Mouse (Mus musculus) small intestine, adult 2 months (tissue): ENCODE results near the gene Pacrg. TPM values are rescaled to one million over a fixed set of nuclear protein-coding genes. Genes with fewer than 3 reads are reported as not detected.

Source experiments
- H3K27ac ChIP-seq: fragments of 200-500 bp; 2 replicates; pipeline ENCODE4 v1.5.1; 2012; ENCODE audit warnings: low read depth, low read length, control low read depth, inconsistent platforms; ENCODE audit not compliant: insufficient read depth
- H3K27me3 ChIP-seq: fragments of 200-500 bp; 2 replicates; pipeline ENCODE4 v1.6.1; 2012; ENCODE audit warnings: mild to moderate bottlenecking, moderate library complexity, low read length, inconsistent platforms; ENCODE audit not compliant: control insufficient read depth, insufficient read depth
- H3K36me3 ChIP-seq: fragments of 200-500 bp; 2 replicates; pipeline ENCODE4 v1.6.1; 2012; ENCODE audit warnings: mild to moderate bottlenecking, low read length, control low read depth, inconsistent platforms; ENCODE audit not compliant: control insufficient read depth, insufficient read depth
- H3K4me1 ChIP-seq: fragments of 200-500 bp; 2 replicates; pipeline ENCODE4 v1.6.1; 2012; ENCODE audit warnings: low read length, inconsistent platforms, mixed read lengths; ENCODE audit not compliant: control insufficient read depth, insufficient read depth, insufficient read length
- H3K4me3 ChIP-seq: fragments of 200-500 bp; 2 replicates; pipeline ENCODE4 v1.5.1; 2012; ENCODE audit warnings: low read depth, mild to moderate bottlenecking, control low read depth, inconsistent platforms, low read length, moderate library complexity
- CTCF ChIP-seq: fragments of 200-500 bp; IDR thresholded peaks from 2 replicates; pipeline ENCODE4 v1.5.1; 2012; ENCODE audit warnings: low read depth, mild to moderate bottlenecking, control low read depth, inconsistent platforms, low read length, moderate library complexity, mixed read lengths; ENCODE audit not compliant: insufficient replicate concordance, insufficient read length; ENCODE audit errors: extremely low read depth
- POLR2A ChIP-seq: fragments of 200-500 bp; IDR thresholded peaks from 2 replicates; pipeline ENCODE4 v1.6.1; 2012; ENCODE audit warnings: low read depth, mild to moderate bottlenecking, control low read depth, inconsistent platforms, low read length, moderate library complexity
- WGBS: fragments of 180-500 bp; shearing (Covaris S2); methylation state at CpG from one replicate; pipeline ENCODE4 v1.1.7; 2018; 5-methylcytosine and 5-hydroxymethylcytosine counted together
- polyA plus RNA-seq: library from polyadenylated mRNA; depleted of rRNA; stranded (reverse); fragments of >200 nt; gene quantifications from 2 replicates; pipeline ENCODE4 v1.2.3, GENCODE M21; 2012

Pacrg gene
- polyA plus RNA-seq, 1 experiment: not detected

- Histone ChIP-seq H3K4me1 (no peaks in the 10 kb centered on the region), H3K4me3 (no peak overlapping the region), H3K27me3 (no peaks in the 10 kb centered on the region), H3K36me3 (no peaks in the 10 kb centered on the region), H3K27ac (no peak overlapping the region)
- TF ChIP-seq POLR2A (no peak), CTCF (no peak)
- WGBS: 73% methylated on average over 4 of the region's 4 CpGs
Measured at GRCm38 (mm10) chr17:10572436-10572835, 267.7 kb downstream of the Pacrg start.

DNA sequence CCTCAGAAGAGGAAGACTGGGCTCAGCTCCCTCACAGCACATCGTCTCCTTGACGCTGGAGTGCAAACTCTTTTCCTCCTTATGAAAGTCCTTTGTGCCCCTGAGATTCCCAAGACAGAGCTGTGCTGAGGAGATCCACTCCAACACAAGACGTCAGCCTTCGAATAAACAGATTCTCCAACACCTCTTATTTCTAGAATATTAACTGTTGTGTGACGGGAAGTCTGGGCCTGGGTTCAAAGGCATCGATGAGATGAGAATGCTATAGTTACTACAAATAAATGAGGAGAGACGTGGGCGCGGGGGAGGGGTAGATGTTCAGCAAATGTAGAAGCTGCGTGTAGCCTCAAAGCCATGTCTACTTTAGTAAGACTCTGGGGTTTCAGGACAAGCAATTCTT, 270.8 kb downstream of the Pacrg start:
- Histone ChIP-seq H3K36me3 (no peaks in the 10 kb centered on the region), H3K27ac (no peak overlapping the region), H3K4me3 (no peak overlapping the region), H3K4me1 (no peaks in the 10 kb centered on the region), H3K27me3 (no peaks in the 10 kb centered on the region)
- TF ChIP-seq CTCF (no peak), POLR2A (no peak)
- WGBS: 85% methylated on average over 10 of the region's 10 CpGs

DNA sequence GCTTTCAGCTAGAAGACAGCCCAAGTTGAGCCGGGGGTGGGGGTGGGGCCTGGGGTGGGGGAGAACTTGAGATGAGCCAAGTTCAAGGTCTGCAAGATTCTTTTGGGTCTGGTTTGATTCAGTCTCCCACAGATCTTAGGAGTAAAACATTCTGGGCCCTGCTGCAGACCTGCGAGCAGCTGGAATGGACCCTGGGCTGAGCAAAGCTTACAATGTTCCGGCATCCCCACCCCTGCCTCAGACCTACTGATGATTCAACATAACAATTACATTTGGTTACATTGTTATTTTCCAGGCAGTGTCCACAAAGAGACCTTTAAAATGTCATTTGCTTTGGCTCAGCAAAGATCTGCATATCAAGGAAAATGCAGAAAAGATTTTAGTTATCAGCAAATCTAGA, 272.7 kb downstream of the Pacrg start:
- no peaks in the 10 kb centered on the region for H3K4me1 ChIP-seq
- 95% methylated on average over 3 of the region's 3 CpGs for WGBS
- H3K27ac ChIP-seq: no peak overlapping the region
- TF ChIP-seq POLR2A: no peak
- no peak for TF ChIP-seq CTCF
- no peak overlapping the region for H3K4me3 ChIP-seq
- H3K27me3 ChIP-seq: no peaks in the 10 kb centered on the region
- H3K36me3 ChIP-seq: no peaks in the 10 kb centered on the region

DNA sequence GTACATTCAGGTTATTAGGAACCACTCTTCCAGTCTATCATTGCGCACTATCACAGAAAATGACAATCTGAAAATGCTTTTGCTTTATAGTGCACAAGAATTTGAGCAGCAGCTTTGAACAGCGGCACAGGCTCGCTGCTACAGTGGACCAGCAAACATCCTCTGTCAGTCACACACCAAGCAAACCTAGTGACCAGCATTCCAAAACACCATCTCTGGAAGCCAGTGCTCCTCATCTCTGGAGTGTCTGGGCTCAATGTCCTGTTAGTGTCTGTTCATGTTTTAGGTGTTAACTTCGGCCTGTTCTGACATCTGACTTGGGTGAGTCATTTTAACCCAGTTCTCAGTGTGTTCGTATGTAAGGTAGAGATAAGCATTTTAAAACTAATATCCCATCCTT, 275.9 kb downstream of the Pacrg start:
- H3K27ac ChIP-seq: no peak overlapping the region
- no peak overlapping the region for H3K4me3 ChIP-seq
- H3K27me3 ChIP-seq: no peaks in the 10 kb centered on the region
- H3K36me3 ChIP-seq: no peaks in the 10 kb centered on the region
- WGBS: 86% methylated on average over 5 of the region's 5 CpGs
- no peak for TF ChIP-seq POLR2A
- H3K4me1 ChIP-seq: no peaks in the 10 kb centered on the region

DNA sequence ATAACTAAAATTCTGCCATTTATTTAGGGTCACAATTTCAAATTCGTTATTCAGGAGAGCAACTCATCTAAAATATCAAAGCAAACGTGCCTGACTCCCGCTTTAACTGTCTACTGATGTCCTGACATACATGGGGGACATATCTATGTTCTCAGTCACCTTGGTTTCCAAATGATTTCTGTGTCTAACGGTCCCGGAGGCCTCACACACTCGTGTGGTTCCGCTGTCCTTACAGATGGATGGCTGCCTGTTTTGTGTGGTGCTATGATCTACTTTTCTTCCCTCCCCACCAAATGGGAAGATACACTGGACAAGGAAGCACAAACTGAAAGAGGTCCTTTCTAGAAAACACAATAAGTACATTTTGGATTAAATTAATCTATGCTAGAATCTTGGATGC, 277.2 kb downstream of the Pacrg start:
- H3K27me3 ChIP-seq: no peaks in the 10 kb centered on the region
- no peak overlapping the region for H3K27ac ChIP-seq
- WGBS: 84% methylated on average over 7 of the region's 7 CpGs
- no peaks in the 10 kb centered on the region for H3K4me1 ChIP-seq
- no peaks in the 10 kb centered on the region for H3K36me3 ChIP-seq
- TF ChIP-seq POLR2A (no peak), CTCF (no peak)
- H3K4me3 ChIP-seq: no peak overlapping the region

DNA sequence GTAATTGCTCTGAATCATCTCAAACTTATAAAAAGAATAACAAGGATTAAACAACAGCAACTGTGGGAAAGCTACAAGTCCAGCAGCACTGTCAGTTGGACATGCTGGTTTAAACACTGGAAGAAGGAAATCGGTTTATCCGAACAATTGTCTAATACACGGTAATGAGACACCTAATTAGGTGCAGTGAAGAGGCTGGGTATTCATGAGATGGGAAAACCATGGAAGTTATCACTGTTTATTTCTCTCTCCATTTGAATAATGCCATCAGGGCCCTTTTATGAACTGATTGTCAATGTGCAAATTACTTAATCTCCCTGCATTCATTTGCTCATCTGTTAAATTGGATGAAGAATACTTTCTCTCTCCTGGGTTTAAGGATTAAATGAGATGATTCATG, 280.1 kb downstream of the Pacrg start:
- Histone ChIP-seq H3K27ac (no peak overlapping the region), H3K4me1 (no peaks in the 10 kb centered on the region), H3K36me3 (no peaks in the 10 kb centered on the region), H3K27me3 (no peaks in the 10 kb centered on the region), H3K4me3 (no peak overlapping the region)
- WGBS: 80% methylated on average over 3 of the region's 3 CpGs
- TF ChIP-seq POLR2A: no peak
- TF ChIP-seq CTCF: no peak

DNA sequence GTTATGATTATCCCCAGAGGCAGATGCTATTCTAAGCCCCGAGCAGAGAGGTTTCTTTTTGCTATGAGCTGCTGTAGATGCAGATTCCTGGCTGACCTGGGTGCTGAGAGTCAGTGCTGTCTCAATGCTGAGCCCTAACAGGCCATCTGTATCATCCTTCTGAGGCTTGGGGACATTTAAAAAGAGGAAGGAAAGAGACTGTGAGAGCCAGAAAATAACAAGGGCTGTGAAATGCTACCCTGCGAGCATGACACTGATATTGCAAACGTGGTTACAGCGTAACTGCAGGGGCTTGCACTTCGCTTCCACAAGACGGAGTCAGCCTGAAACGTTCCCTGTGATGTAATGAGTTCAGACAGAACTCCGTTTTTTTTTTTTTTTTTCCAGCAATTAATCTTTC, 281.4 kb downstream of the Pacrg start:
- no peaks in the 10 kb centered on the region for H3K27me3 ChIP-seq
- no peaks in the 10 kb centered on the region for H3K4me1 ChIP-seq
- 60% methylated on average over 8 of the region's 8 CpGs for WGBS
- no peak overlapping the region for H3K4me3 ChIP-seq
- H3K27ac ChIP-seq: no peak overlapping the region
- TF ChIP-seq CTCF (no peak), POLR2A (no peak)
- H3K36me3 ChIP-seq: no peaks in the 10 kb centered on the region

GRCm38 (mm10) chr17:10552295-10553056, 287.6 kb downstream of the Pacrg start:
- 83% methylated on average over 16 of the region's 16 CpGs for WGBS
- no peak overlapping the region for H3K4me3 ChIP-seq
- H3K4me1 ChIP-seq: no peaks in the 10 kb centered on the region
- no peak for TF ChIP-seq CTCF
- no peak for TF ChIP-seq POLR2A
- no peaks in the 10 kb centered on the region for H3K36me3 ChIP-seq
- no peak overlapping the region for H3K27ac ChIP-seq
- H3K27me3 ChIP-seq: no peaks in the 10 kb centered on the region
